Mouse (Mus musculus) stomach, embryonic 15.5 days (tissue): Measurements from ENCODE around the gene Cmss1. TPM values are rescaled to one million over a fixed set of nuclear protein-coding genes. Genes with fewer than 3 reads are reported as not detected.

Source experiments
- ATAC-seq: fragments of 200-750 bp; cut with Nextera tagmentation; 2 replicates; pipeline ENCODE4 v1.8.0; 2017; ENCODE audit warnings: low read depth, moderate number of reproducible peaks, moderate TSS enrichment; ENCODE audit not compliant: insufficient read depth, low FRiP score
- H3K27ac ChIP-seq: fragments of 300-500 bp; sonication (generic); 2 replicates; pipeline ENCODE4 v1.5.1; 2015; ENCODE audit warnings: mild to moderate bottlenecking, inconsistent platforms
- H3K27me3 ChIP-seq: fragments of 300-500 bp; sonication (generic); replicated peaks from 2 replicates; pipeline ENCODE4 v1.6.1; 2015; ENCODE audit warnings: inconsistent platforms
- H3K36me3 ChIP-seq: fragments of 300-500 bp; sonication (generic); 2 replicates; pipeline ENCODE4 v1.6.1; 2015; ENCODE audit warnings: inconsistent platforms
- H3K4me1 ChIP-seq: fragments of 300-500 bp; sonication (generic); 2 replicates; pipeline ENCODE4 v1.6.1; 2015; ENCODE audit warnings: inconsistent platforms
- H3K4me2 ChIP-seq: fragments of 300-500 bp; sonication (generic); 2 replicates; pipeline ENCODE4 v1.6.1; 2015; ENCODE audit warnings: mild to moderate bottlenecking, inconsistent platforms
- H3K4me3 ChIP-seq: fragments of 300-500 bp; sonication (generic); replicated peaks from 2 replicates; pipeline ENCODE4 v1.5.1; 2015; ENCODE audit warnings: inconsistent platforms
- H3K9ac ChIP-seq: fragments of 300-500 bp; sonication (generic); 2 replicates; pipeline ENCODE4 v1.6.1; 2015; ENCODE audit warnings: inconsistent platforms
- H3K9me3 ChIP-seq: fragments of 300-500 bp; sonication (generic); 2 replicates; pipeline ENCODE4 v1.6.1; 2016; ENCODE audit warnings: inconsistent platforms
- WGBS: fragments of 180-500 bp; shearing (Covaris S2); methylation state at CpG from one replicate; pipeline ENCODE4 v1.1.7; 2015; 5-methylcytosine and 5-hydroxymethylcytosine counted together
- polyA plus RNA-seq: library from polyadenylated mRNA; unstranded; fragments of >200 nt; fragmentation: Nextera tagmentation; extraction: Ambion mirVana; gene quantifications from 2 replicates; pipeline ENCODE4 v1.2.1, GENCODE M21; 2015

Cmss1 gene
- polyA plus RNA-seq, 1 experiment from 2014 or later, result 45.8 TPM

DNA sequence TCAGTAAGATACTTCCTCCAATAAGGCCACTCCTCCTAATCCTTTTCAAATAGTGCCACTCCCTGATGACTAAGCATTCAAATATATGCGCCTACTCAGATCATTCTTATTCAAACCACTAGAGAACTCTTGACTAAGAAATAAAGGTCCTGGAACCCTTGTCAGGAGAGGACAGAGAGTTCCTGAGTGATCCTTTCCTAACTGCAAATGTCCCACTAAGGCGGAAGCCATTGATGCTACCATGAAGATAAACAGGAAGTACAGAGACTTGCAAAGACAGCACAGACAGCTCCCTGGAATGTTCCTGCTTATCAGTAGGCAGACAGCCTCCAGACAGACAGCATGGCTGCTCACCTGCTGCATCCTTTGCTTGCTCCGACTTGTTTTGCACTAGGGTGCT, 63.4 kb downstream of the Cmss1 start:
- 84% methylated on average over 3 of the region's 3 CpGs for WGBS
- Histone ChIP-seq H3K36me3 (no peaks in the 10 kb centered on the region), H3K27ac (no peak overlapping the region), H3K4me3 (no peak overlapping the region), H3K9me3 (no peaks in the 10 kb centered on the region), H3K27me3 (no peaks in the 10 kb centered on the region), H3K9ac (no peak overlapping the region), H3K4me2 (no peak overlapping the region), H3K4me1 (0 out of 2 replicates have a peak, but pooled peaks cover 4% of the 10 kb centered on the region)
- ATAC-seq, result no peak

DNA sequence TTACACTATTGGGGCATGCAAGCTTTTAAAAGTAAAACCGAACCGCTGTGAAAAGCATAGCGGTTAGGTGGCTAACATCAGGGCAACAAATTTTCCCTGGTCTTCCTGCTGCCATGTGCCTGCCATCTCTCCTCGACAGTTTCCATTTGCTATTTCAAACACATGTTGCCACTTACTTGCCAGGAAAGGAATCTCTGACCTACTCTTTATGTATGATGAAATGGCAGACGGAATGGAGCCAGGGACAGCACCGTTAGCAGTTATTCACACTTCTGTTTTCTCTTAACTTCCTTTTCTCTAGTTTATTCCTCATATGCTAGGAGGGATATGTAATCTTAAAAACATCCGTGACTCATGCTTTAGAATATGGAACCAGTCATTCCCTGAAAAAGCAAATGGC, 70.2 kb downstream of the Cmss1 start:
- H3K27ac ChIP-seq, result no peak overlapping the region
- H3K9me3 ChIP-seq, result no peaks in the 10 kb centered on the region
- H3K4me1 ChIP-seq, result no peaks in the 10 kb centered on the region
- H3K27me3 ChIP-seq, result no peaks in the 10 kb centered on the region
- no peak overlapping the region for H3K4me3 ChIP-seq
- 74% methylated on average over 7 of the region's 7 CpGs for WGBS
- H3K4me2 ChIP-seq, result no peak overlapping the region
- H3K36me3 ChIP-seq, result no peaks in the 10 kb centered on the region
- H3K9ac ChIP-seq, result no peak overlapping the region
- no peak for ATAC-seq

DNA sequence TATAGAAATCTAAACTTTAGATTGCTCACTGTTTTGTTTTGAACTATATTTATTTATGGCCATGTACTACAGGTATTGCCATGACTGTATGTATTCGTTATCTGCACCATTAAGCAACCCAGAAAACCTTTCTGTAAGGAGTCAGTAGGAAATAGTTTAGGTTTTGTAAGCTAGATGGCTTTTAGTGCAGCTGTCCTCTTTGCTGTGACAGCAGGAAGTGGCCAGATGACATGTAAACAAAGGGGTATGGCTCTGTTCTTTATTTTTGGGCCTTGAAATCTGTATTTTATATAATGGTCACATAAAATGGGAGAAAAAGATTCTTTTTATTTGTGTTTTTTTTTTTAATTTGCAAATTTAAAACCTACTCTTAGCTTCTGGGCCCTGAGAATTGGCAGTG, 71.9 kb downstream of the Cmss1 start:
- H3K36me3 ChIP-seq, result no peaks in the 10 kb centered on the region
- H3K4me2 ChIP-seq, result no peak overlapping the region
- ATAC-seq, result no peak
- H3K4me3 ChIP-seq, result no peak overlapping the region
- H3K9me3 ChIP-seq, result no peaks in the 10 kb centered on the region
- no peaks in the 10 kb centered on the region for H3K4me1 ChIP-seq
- 60% methylated on average over 1 of the region's 1 CpGs for WGBS
- no peak overlapping the region for H3K27ac ChIP-seq
- H3K9ac ChIP-seq, result no peak overlapping the region
- no peaks in the 10 kb centered on the region for H3K27me3 ChIP-seq

DNA sequence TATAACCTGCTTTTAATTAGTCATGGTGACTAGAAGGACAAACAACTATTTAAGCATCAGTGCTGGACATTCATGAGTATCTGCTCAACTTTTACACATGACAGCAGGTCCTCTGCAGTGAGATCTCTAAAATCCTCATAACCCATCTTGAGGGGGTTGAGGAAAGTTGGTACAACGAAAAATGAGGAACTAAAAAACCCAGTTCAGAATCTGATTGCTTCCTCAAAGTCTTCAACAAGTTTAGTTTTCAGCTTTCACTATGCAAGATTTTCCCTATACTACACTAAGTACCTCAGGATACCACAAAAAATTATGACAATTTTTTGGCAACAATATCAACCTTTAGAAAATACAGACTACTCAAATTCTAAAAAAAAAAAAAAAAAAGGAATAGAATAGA, 72.3 kb downstream of the Cmss1 start:
- 87% methylated on average over 1 of the region's 1 CpGs for WGBS
- no peak overlapping the region for H3K4me3 ChIP-seq
- H3K9ac ChIP-seq, result no peak overlapping the region
- ATAC-seq, result no peak
- H3K27ac ChIP-seq, result no peak overlapping the region
- H3K27me3 ChIP-seq, result no peaks in the 10 kb centered on the region
- H3K4me1 ChIP-seq, result no peaks in the 10 kb centered on the region
- H3K36me3 ChIP-seq, result no peaks in the 10 kb centered on the region
- no peak overlapping the region for H3K4me2 ChIP-seq
- H3K9me3 ChIP-seq, result no peaks in the 10 kb centered on the region

- H3K27me3 ChIP-seq, result no peaks in the 10 kb centered on the region
- no peak for ATAC-seq
- no peak overlapping the region for H3K27ac ChIP-seq
- H3K4me1 ChIP-seq, result no peaks in the 10 kb centered on the region
- H3K36me3 ChIP-seq, result no peaks in the 10 kb centered on the region
- WGBS, result 17% methylated on average over 6 of the region's 6 CpGs
- H3K4me3 ChIP-seq, result no peak overlapping the region
- no peak overlapping the region for H3K9ac ChIP-seq
- H3K9me3 ChIP-seq, result no peaks in the 10 kb centered on the region
- H3K4me2 ChIP-seq, result no peak overlapping the region
Observed at GRCm38 (mm10) chr16:57532081-57532493, 74.6 kb downstream of the Cmss1 start.

DNA sequence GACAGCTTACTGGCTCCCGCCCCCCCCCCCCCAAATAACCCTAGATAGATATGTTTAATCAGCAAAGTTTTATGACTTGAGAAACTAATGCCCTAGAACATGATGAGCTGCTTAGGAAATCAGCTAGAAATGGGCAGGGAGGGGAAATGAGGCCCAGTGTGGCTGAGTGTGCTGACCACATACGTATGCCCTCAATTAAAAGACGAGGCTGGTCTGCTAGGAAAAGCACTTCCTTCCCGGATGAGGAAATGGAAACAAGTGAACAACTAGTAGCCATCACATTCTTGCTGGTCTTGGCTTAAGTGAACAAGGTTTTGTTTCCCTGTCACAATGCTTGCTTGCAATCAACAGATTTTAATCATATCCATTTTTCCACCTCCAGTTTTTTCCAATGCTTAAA, 76.1 kb downstream of the Cmss1 start:
- H3K4me3 ChIP-seq, result no peak overlapping the region
- no peak for ATAC-seq
- H3K9ac ChIP-seq, result no peak overlapping the region
- H3K4me1 ChIP-seq, result no peaks in the 10 kb centered on the region; the same call in 1 of the 2 replicates
- WGBS, result 86% methylated on average over 4 of the region's 4 CpGs
- no peaks in the 10 kb centered on the region for H3K27me3 ChIP-seq
- H3K9me3 ChIP-seq, result no peaks in the 10 kb centered on the region
- no peak overlapping the region for H3K4me2 ChIP-seq
- no peak overlapping the region for H3K27ac ChIP-seq
- H3K36me3 ChIP-seq, result no peaks in the 10 kb centered on the region

DNA sequence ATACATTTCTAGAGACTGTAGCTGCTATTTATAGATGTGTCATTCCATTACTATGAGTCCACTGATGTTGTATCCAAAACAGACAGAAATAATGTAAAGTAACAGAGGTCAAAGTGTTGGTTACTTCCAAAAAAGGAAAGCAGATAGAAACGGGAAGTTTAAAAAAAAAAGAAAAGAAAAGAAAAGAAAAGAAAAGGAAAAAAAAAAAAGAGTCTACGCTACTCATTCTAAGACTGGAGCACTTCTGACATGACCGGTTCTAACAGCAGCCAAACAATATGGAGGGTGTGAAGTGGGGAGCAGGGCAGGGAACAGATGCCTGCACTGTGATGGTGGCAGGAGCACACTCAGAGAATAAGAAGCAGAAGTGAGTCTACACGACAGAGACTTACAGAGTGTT, 78.2 kb downstream of the Cmss1 start:
- Histone ChIP-seq H3K9me3 (no peaks in the 10 kb centered on the region), H3K36me3 (no peaks in the 10 kb centered on the region), H3K27me3 (no peaks in the 10 kb centered on the region), H3K4me3 (no peak overlapping the region), H3K4me1 (no peaks in the 10 kb centered on the region; the same call in 1 of the 2 replicates), H3K27ac (peak overlapping the region; percentile 76), H3K4me2 (no peak overlapping the region), H3K9ac (no peak overlapping the region)
- no peak for ATAC-seq
- WGBS, result 43% methylated on average over 4 of the region's 4 CpGs

- no peak for ATAC-seq
- 78% methylated on average over 7 of the region's 7 CpGs for WGBS
- H3K9me3 ChIP-seq, result no peaks in the 10 kb centered on the region
Observed at GRCm38 (mm10) chr16:57526893-57527292, 79.8 kb downstream of the Cmss1 start.

GRCm38 (mm10) chr16:57525476-57525875, 81.2 kb downstream of the Cmss1 start:
- no peak for ATAC-seq
- H3K4me1 ChIP-seq, result no peaks in the 10 kb centered on the region; the same call in 1 of the 2 replicates
- 58% methylated on average over 4 of the region's 4 CpGs for WGBS
- H3K9me3 ChIP-seq, result no peaks in the 10 kb centered on the region
- H3K27me3 ChIP-seq, result no peaks in the 10 kb centered on the region
- no peak overlapping the region for H3K4me2 ChIP-seq
- no peak overlapping the region for H3K4me3 ChIP-seq
- no peaks in the 10 kb centered on the region for H3K36me3 ChIP-seq
- H3K27ac ChIP-seq, result no peak overlapping the region
- H3K9ac ChIP-seq, result no peak overlapping the region

More at GRCm38 (mm10) chr16:57526893-57527292, 79.8 kb downstream of the Cmss1 start:
- H3K27me3 ChIP-seq, result no peaks in the 10 kb centered on the region
- no peaks in the 10 kb centered on the region; the same call in 1 of the 2 replicates for H3K4me1 ChIP-seq
- no peak overlapping the region for H3K9ac ChIP-seq
- H3K4me3 ChIP-seq, result no peak overlapping the region
- no peak overlapping the region for H3K27ac ChIP-seq
- H3K4me2 ChIP-seq, result no peak overlapping the region
- no peaks in the 10 kb centered on the region for H3K36me3 ChIP-seq

DNA sequence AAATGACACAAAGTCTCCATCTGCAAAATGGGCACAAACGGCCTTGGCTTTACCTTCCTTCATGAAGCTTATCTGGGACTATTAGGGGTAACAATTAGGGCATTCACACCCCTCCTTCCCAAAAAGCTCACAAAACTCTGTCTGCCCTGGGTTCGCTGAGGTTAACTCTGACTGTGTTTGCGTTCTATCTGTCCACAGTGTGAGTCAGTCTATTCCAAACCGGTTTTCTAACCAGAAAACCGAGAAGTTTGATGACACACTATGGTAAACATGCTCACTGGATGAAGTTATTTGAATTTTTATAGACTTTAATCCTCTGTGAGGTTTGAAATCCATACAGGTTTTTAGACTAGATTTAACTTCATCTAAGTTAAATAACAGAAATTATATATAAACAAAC, 81.6 kb downstream of the Cmss1 start:
- Histone ChIP-seq H3K36me3 (no peaks in the 10 kb centered on the region), H3K4me3 (no peak overlapping the region), H3K9ac (no peak overlapping the region), H3K4me2 (no peak overlapping the region), H3K4me1 (no peaks in the 10 kb centered on the region; the same call in 1 of the 2 replicates), H3K27me3 (no peaks in the 10 kb centered on the region), H3K9me3 (no peaks in the 10 kb centered on the region), H3K27ac (no peak overlapping the region)
- peak; percentile 79 for ATAC-seq
- WGBS, result 57% methylated on average over 5 of the region's 5 CpGs

DNA sequence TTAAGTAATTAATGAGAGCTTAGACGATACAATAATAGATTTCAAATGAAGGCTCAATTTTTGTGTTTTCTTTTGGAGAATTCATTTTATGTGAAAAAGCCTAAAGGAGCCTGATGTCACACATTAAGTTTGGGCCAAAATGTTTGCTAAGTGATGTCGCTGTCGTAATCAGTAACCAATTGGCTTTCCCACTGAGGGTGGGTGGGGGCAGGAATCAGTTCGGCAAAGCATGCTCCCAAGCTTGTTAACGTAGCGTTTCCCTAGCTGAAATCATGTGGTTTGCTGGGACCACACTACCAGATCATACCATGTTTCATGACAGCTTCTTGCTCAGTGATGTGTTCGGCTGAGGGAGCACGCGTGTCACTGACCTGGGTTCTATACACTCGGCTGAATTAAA, 91.0 kb downstream of the Cmss1 start:
- H3K4me3 ChIP-seq, result no peak overlapping the region
- H3K27me3 ChIP-seq, result no peaks in the 10 kb centered on the region
- H3K9ac ChIP-seq, result no peak overlapping the region
- no peaks in the 10 kb centered on the region for H3K9me3 ChIP-seq
- no peak overlapping the region for H3K27ac ChIP-seq
- no peak overlapping the region for H3K4me2 ChIP-seq
- WGBS, result 65% methylated on average over 10 of the region's 10 CpGs
- no peak for ATAC-seq
- H3K36me3 ChIP-seq, result no peaks in the 10 kb centered on the region
- no peaks in the 10 kb centered on the region for H3K4me1 ChIP-seq

DNA sequence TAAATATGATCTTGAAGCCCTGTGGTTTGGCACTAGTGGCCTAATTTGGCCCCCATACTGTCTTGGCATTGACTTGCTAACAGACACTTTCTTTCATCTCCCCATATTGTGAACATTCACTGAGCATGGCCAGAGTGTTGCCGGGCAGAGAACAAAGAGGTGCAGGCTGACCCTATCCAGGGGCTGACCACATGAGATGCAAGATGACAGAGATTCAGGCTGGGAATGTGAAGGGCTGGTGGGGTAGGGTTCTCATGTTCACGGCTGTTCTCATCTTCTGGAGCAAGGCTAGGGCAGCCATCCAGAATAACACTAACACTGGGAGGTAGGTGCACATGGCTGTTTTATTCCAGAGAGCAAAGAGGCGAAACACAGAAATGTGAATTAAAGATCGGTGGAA, 92.3 kb downstream of the Cmss1 start:
- no peak overlapping the region for H3K27ac ChIP-seq
- ATAC-seq, result no peak
- H3K4me2 ChIP-seq, result no peak overlapping the region
- H3K27me3 ChIP-seq, result no peaks in the 10 kb centered on the region
- no peak overlapping the region for H3K4me3 ChIP-seq
- no peak overlapping the region for H3K9ac ChIP-seq
- H3K36me3 ChIP-seq, result no peaks in the 10 kb centered on the region
- 75% methylated on average over 4 of the region's 4 CpGs for WGBS
- H3K4me1 ChIP-seq, result no peaks in the 10 kb centered on the region
- no peaks in the 10 kb centered on the region for H3K9me3 ChIP-seq

DNA sequence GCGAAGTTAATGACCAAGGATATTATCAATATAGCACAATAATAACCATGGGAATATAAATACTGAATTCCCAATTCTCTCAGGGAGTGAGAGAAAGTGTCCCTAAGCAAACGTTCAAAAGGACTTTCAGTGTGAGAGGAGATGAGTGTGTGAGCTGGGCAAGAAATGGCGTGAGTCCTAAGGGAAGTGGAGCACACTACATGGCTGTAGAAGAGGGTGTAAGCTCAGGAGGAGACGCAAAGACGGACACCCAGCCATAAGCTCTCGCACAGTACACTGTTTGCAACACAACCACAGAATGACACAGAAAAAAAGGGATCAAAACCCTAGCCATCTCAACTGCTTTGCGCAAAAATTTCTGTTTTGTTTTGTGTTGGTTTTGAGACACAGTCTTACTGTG, 93.1 kb downstream of the Cmss1 start:
- no peak overlapping the region for H3K4me2 ChIP-seq
- no peak overlapping the region for H3K9ac ChIP-seq
- ATAC-seq, result no peak
- H3K4me1 ChIP-seq, result no peaks in the 10 kb centered on the region
- H3K27me3 ChIP-seq, result no peaks in the 10 kb centered on the region
- no peaks in the 10 kb centered on the region for H3K36me3 ChIP-seq
- H3K27ac ChIP-seq, result no peak overlapping the region
- no peaks in the 10 kb centered on the region for H3K9me3 ChIP-seq
- WGBS, result 85% methylated on average over 7 of the region's 7 CpGs
- no peak overlapping the region for H3K4me3 ChIP-seq
